Mouse (Mus musculus): ENCODE measurements around the gene Tectb. TPM values are rescaled to one million over a fixed set of nuclear protein-coding genes. Genes with fewer than 3 reads are reported as not detected.

The Tectb gene
- polyA plus RNA-seq, 2 experiments, result not detected

- Histone ChIP-seq H3K4me3 (replicated peaks; ENCODE audit: low read length) (no peak overlapping the region), H3K4me2 (replicated peaks; ENCODE audit: low read depth, low read length, severe bottlenecking) (no peak overlapping the region), H3K27ac (replicated peaks; ENCODE audit: low read depth, low read length) (no peak overlapping the region), H3K36me3 (ENCODE audit: control insufficient read depth, insufficient read depth, low read length) (no peaks in the 10 kb centered on the region), H3K9me3 (ENCODE audit: control insufficient read depth, low read length) (no peaks in the 10 kb centered on the region), H3K9ac (ENCODE audit: low read depth, low read length, severe bottlenecking) (no peak overlapping the region), H3K27me3 (ENCODE audit: control insufficient read depth, insufficient read depth, low read length) (no peaks in the 10 kb centered on the region), H3K4me1 (ENCODE audit: control insufficient read depth, insufficient read depth, low read length) (no peaks in the 10 kb centered on the region)
- 67% methylated on average over 3 of the region's 3 CpGs for WGBS
- DNase-seq (ENCODE audit: low spot score) (no peak), ATAC-seq (ENCODE audit: low FRiP score, low read depth) (no peak)
- TF ChIP-seq POLR2A (IDR thresholded peaks at IDR 0.05; ENCODE audit: borderline replicate concordance, extremely low read depth, insufficient read depth, insufficient read length), result no peak
Observed at GRCm38 (mm10) chr19:55195574-55195973, 15.0 kb downstream of the Tectb start.

GRCm38 (mm10) chr19:55198303-55198702 is 17.8 kb downstream of the Tectb start:
- no peak overlapping the region; the same call in 1 of the 2 replicates for H3K4me2 ChIP-seq (replicated peaks; ENCODE audit: low read depth, low read length, severe bottlenecking)
- ATAC-seq (ENCODE audit: low FRiP score, low read depth) (peak; percentile 68; the same call in 1 of the 2 replicates), DNase-seq (ENCODE audit: low spot score) (peak; percentile 85)
- no peak for TF ChIP-seq POLR2A (IDR thresholded peaks at IDR 0.05; ENCODE audit: borderline replicate concordance, extremely low read depth, insufficient read depth, insufficient read length)
- no peaks in the 10 kb centered on the region for H3K4me1 ChIP-seq (ENCODE audit: control insufficient read depth, insufficient read depth, low read length)
- no peaks in the 10 kb centered on the region for H3K9me3 ChIP-seq (ENCODE audit: control insufficient read depth, low read length)
- H3K9ac ChIP-seq (ENCODE audit: low read depth, low read length, severe bottlenecking), result no peak overlapping the region
- no peaks in the 10 kb centered on the region for H3K27me3 ChIP-seq (ENCODE audit: control insufficient read depth, insufficient read depth, low read length)
- no peak overlapping the region for H3K27ac ChIP-seq (replicated peaks; ENCODE audit: low read depth, low read length)
- H3K36me3 ChIP-seq (ENCODE audit: control insufficient read depth, insufficient read depth, low read length), result no peaks in the 10 kb centered on the region
- no peak overlapping the region for H3K4me3 ChIP-seq (replicated peaks; ENCODE audit: low read length)
- 35% methylated on average over 5 of the region's 5 CpGs for WGBS

- Histone ChIP-seq H3K9ac (ENCODE audit: low read depth, low read length, severe bottlenecking) (no peak overlapping the region), H3K4me1 (ENCODE audit: control insufficient read depth, insufficient read depth, low read length) (no peaks in the 10 kb centered on the region), H3K4me3 (replicated peaks; ENCODE audit: low read length) (no peak overlapping the region), H3K9me3 (ENCODE audit: control insufficient read depth, low read length) (no peaks in the 10 kb centered on the region), H3K27ac (replicated peaks; ENCODE audit: low read depth, low read length) (no peak overlapping the region), H3K4me2 (replicated peaks; ENCODE audit: low read depth, low read length, severe bottlenecking) (no peak overlapping the region), H3K36me3 (ENCODE audit: control insufficient read depth, insufficient read depth, low read length) (no peaks in the 10 kb centered on the region), H3K27me3 (ENCODE audit: control insufficient read depth, insufficient read depth, low read length) (no peaks in the 10 kb centered on the region)
- DNase-seq (ENCODE audit: low spot score), result peak; percentile 85
- 37% methylated on average over 8 of the region's 8 CpGs for WGBS
- no peak for ATAC-seq (ENCODE audit: low FRiP score, low read depth)
- TF ChIP-seq POLR2A (IDR thresholded peaks at IDR 0.05; ENCODE audit: borderline replicate concordance, extremely low read depth, insufficient read depth, insufficient read length), result no peak
Observed at GRCm38 (mm10) chr19:55206482-55207138, 26.1 kb downstream of the Tectb start.

- Histone ChIP-seq H3K4me1 (ENCODE audit: control insufficient read depth, insufficient read depth, low read length) (no peaks in the 10 kb centered on the region), H3K9ac (ENCODE audit: low read depth, low read length, severe bottlenecking) (no peak overlapping the region), H3K9me3 (ENCODE audit: control insufficient read depth, low read length) (no peaks in the 10 kb centered on the region), H3K36me3 (ENCODE audit: control insufficient read depth, insufficient read depth, low read length) (no peaks in the 10 kb centered on the region), H3K27ac (replicated peaks; ENCODE audit: low read depth, low read length) (no peak overlapping the region), H3K27me3 (ENCODE audit: control insufficient read depth, insufficient read depth, low read length) (no peaks in the 10 kb centered on the region), H3K4me2 (replicated peaks; ENCODE audit: low read depth, low read length, severe bottlenecking) (no peak overlapping the region), H3K4me3 (replicated peaks; ENCODE audit: low read length) (no peak overlapping the region)
- DNase-seq (ENCODE audit: low spot score) (no peak), ATAC-seq (ENCODE audit: low FRiP score, low read depth) (no peak)
- TF ChIP-seq POLR2A (IDR thresholded peaks at IDR 0.05; ENCODE audit: borderline replicate concordance, extremely low read depth, insufficient read depth, insufficient read length), result no peak
- WGBS, result 61% methylated on average over 6 of the region's 6 CpGs
Observed at GRCm38 (mm10) chr19:55207205-55207604, 26.7 kb downstream of the Tectb start.

GRCm38 (mm10) chr19:55207746-55208538 is 27.4 kb downstream of the Tectb start:
- Histone ChIP-seq H3K27me3 (ENCODE audit: control insufficient read depth, insufficient read depth, low read length) (no peaks in the 10 kb centered on the region), H3K9me3 (ENCODE audit: control insufficient read depth, low read length) (no peaks in the 10 kb centered on the region), H3K36me3 (ENCODE audit: control insufficient read depth, insufficient read depth, low read length) (no peaks in the 10 kb centered on the region), H3K4me3 (replicated peaks; ENCODE audit: low read length) (no peak overlapping the region), H3K4me2 (replicated peaks; ENCODE audit: low read depth, low read length, severe bottlenecking) (no peak overlapping the region), H3K27ac (replicated peaks; ENCODE audit: low read depth, low read length) (no peak overlapping the region), H3K4me1 (ENCODE audit: control insufficient read depth, insufficient read depth, low read length) (no peaks in the 10 kb centered on the region), H3K9ac (ENCODE audit: low read depth, low read length, severe bottlenecking) (no peak overlapping the region)
- WGBS, result 61% methylated on average over 25 of the region's 25 CpGs
- ATAC-seq (ENCODE audit: low FRiP score, low read depth) (no peak), DNase-seq (ENCODE audit: low spot score) (no peak)
- no peak for TF ChIP-seq POLR2A (IDR thresholded peaks at IDR 0.05; ENCODE audit: borderline replicate concordance, extremely low read depth, insufficient read depth, insufficient read length)
